Mouse (Mus musculus) MEL (cell line): ENCODE data around the gene Apobec2. TPM values are rescaled to one million over a fixed set of nuclear protein-coding genes. Genes with fewer than 3 reads are reported as not detected.
A peak's percentile ranks its signal among the peaks of the same experiment; 100 is the strongest.

Experiments
- DNase-seq: peaks from one replicate; pipeline ENCODE4 v3.0.0; 2011; ENCODE audit warnings: low read depth, low spot score
- H3K27ac ChIP-seq: 2 replicates; pipeline ENCODE4 v1.5.1; 2012; ENCODE audit warnings: low read depth, mild to moderate bottlenecking, control low read depth, low read length, moderate library complexity; ENCODE audit not compliant: control insufficient read depth
- H3K27me3 ChIP-seq, 2 experiments: fragments of 150-350 bp in 1 of 2; sonication (generic) in 1 of 2; 2 replicates each; pipeline ENCODE4 v1.6.1; 2012; ENCODE audit warnings: low read length in 2 of 2, mild to moderate bottlenecking in 2 of 2, improper control_type of control experiment in 1 of 2, moderate library complexity in 1 of 2; ENCODE audit not compliant: insufficient read depth in 2 of 2, control insufficient read depth in 1 of 2
- H3K36me3 ChIP-seq, 2 experiments: 2 replicates each; pipeline ENCODE4 v1.6.1; 2012 to 2014; ENCODE audit warnings: low read length in 2 of 2, improper control_type of control experiment in 1 of 2, inconsistent platforms in 1 of 2, mild to moderate bottlenecking in 1 of 2; ENCODE audit not compliant: insufficient read depth in 2 of 2, control insufficient read depth in 1 of 2
- H3K4me1 ChIP-seq, 2 experiments: fragments of 150-350 bp in 1 of 2; sonication (generic) in 1 of 2; 2 replicates each; pipeline ENCODE4 v1.6.1; 2012; ENCODE audit warnings: low read length in 2 of 2, improper control_type of control experiment in 1 of 2, mild to moderate bottlenecking in 1 of 2; ENCODE audit not compliant: insufficient read depth in 2 of 2, control insufficient read depth in 1 of 2
- H3K4me3 ChIP-seq, 2 experiments: fragments of 150-350 bp in 1 of 2; sonication (generic) in 1 of 2; 2 replicates each; pipeline ENCODE4 v1.5.1; 2012; ENCODE audit warnings: low read depth in 2 of 2, low read length in 2 of 2, mild to moderate bottlenecking in 2 of 2, moderate library complexity in 2 of 2, control low read depth in 1 of 2, improper control_type of control experiment in 1 of 2; ENCODE audit not compliant: control insufficient read depth in 1 of 2, insufficient read depth in 1 of 2
- H3K79me2 ChIP-seq: 2 replicates; pipeline ENCODE4 v1.6.1; 2012; ENCODE audit warnings: mild to moderate bottlenecking, low read length, moderate library complexity; ENCODE audit not compliant: control insufficient read depth, poor library complexity, insufficient read depth
- H3K9ac ChIP-seq: 2 replicates; pipeline ENCODE4 v1.6.1; 2012; ENCODE audit warnings: low read depth, mild to moderate bottlenecking, control low read depth, low read length, moderate library complexity; ENCODE audit not compliant: control insufficient read depth, poor library complexity, severe bottlenecking
- H3K9me3 ChIP-seq: fragments of 150-350 bp; sonication (generic); replicated peaks from 2 replicates; pipeline ENCODE4 v1.6.1; 2012; ENCODE audit warnings: mild to moderate bottlenecking, low read length, improper control_type of control experiment, moderate library complexity; ENCODE audit not compliant: insufficient read depth
- BHLHE40 ChIP-seq: IDR thresholded peaks from 2 replicates; pipeline ENCODE4 v1.6.1; 2012; ENCODE audit warnings: low read depth, mild to moderate bottlenecking, inconsistent platforms, low read length, improper control_type of control experiment, borderline replicate concordance
- CHD2 ChIP-seq: IDR thresholded peaks from 2 replicates; pipeline ENCODE4 v1.6.1; 2011; ENCODE audit warnings: low read length, improper control_type of control experiment
- CTCF ChIP-seq, 3 experiments: IDR thresholded peaks in 2 of 3; conservative IDR thresholded peaks in 1 of 3; 2 replicates each; pipeline ENCODE4 v1.5.1; 2011 to 2012; ENCODE audit warnings: low read length in 3 of 3, low read depth in 2 of 3, mild to moderate bottlenecking in 2 of 3, improper control_type of control experiment in 1 of 3, inconsistent platforms in 1 of 3, mixed read lengths in 1 of 3, moderate library complexity in 1 of 3; ENCODE audit not compliant: control insufficient read depth in 1 of 3, insufficient read depth in 1 of 3, poor library complexity in 1 of 3, severe bottlenecking in 1 of 3
- HCFC1 ChIP-seq: IDR thresholded peaks from 2 replicates; pipeline ENCODE4 v1.6.1; 2012; ENCODE audit warnings: low read depth, mild to moderate bottlenecking, inconsistent platforms, low read length, improper control_type of control experiment, moderate library complexity
- MAX ChIP-seq: IDR thresholded peaks from 2 replicates; pipeline ENCODE4 v1.6.1; 2011; ENCODE audit warnings: low read length, improper control_type of control experiment
- MAZ ChIP-seq: IDR thresholded peaks from 2 replicates; pipeline ENCODE4 v1.6.1; 2012; ENCODE audit warnings: low read depth, mild to moderate bottlenecking, inconsistent platforms, low read length, improper control_type of control experiment
- MYC ChIP-seq: IDR thresholded peaks from 2 replicates; pipeline ENCODE4 v1.6.1; 2011; ENCODE audit warnings: low read depth, mild to moderate bottlenecking, low read length, improper control_type of control experiment, moderate library complexity
- POLR2AphosphoS2 ChIP-seq: IDR thresholded peaks from 2 replicates; pipeline ENCODE4 v1.6.1; 2011; ENCODE audit warnings: low read length, improper control_type of control experiment
- RAD21 ChIP-seq: IDR thresholded peaks from 2 replicates; pipeline ENCODE4 v1.6.1; 2011; ENCODE audit warnings: mild to moderate bottlenecking, low read depth, low read length, improper control_type of control experiment
- RCOR1 ChIP-seq: IDR thresholded peaks from 2 replicates; pipeline ENCODE4 v1.6.1; 2012; ENCODE audit warnings: low read depth, mild to moderate bottlenecking, inconsistent platforms, low read length, improper control_type of control experiment
- SIN3A ChIP-seq: IDR thresholded peaks from 2 replicates; pipeline ENCODE4 v1.6.1; 2012; ENCODE audit warnings: low read length, improper control_type of control experiment, inconsistent platforms
- SMC3 ChIP-seq: IDR thresholded peaks from 2 replicates; pipeline ENCODE4 v1.6.1; 2011; ENCODE audit warnings: low read depth, low read length, improper control_type of control experiment
- USF1 ChIP-seq: IDR thresholded peaks from 2 replicates; pipeline ENCODE4 v1.6.1; 2014; ENCODE audit warnings: low read depth, mild to moderate bottlenecking, inconsistent platforms, low read length, improper control_type of control experiment, moderate library complexity
- USF2 ChIP-seq, 2 experiments: IDR thresholded peaks; 2 replicates each; pipeline ENCODE4 v1.6.1; 2011 to 2012; ENCODE audit warnings: improper control_type of control experiment in 2 of 2, low read length in 2 of 2, borderline replicate concordance in 1 of 2, inconsistent platforms in 1 of 2, low read depth in 1 of 2, mild to moderate bottlenecking in 1 of 2; ENCODE audit not compliant: insufficient read depth in 1 of 2
- ZC3H11A ChIP-seq: IDR thresholded peaks from 2 replicates; pipeline ENCODE4 v1.6.1; 2012; ENCODE audit warnings: low read depth, mild to moderate bottlenecking, inconsistent platforms, low read length, improper control_type of control experiment
- ZMIZ1 ChIP-seq: IDR thresholded peaks from 2 replicates; pipeline ENCODE4 v1.6.1; 2012; ENCODE audit warnings: low read depth, mild to moderate bottlenecking, inconsistent platforms, low read length, improper control_type of control experiment, moderate library complexity
- ZNF384 ChIP-seq: IDR thresholded peaks from 2 replicates; pipeline ENCODE4 v1.6.1; 2012; ENCODE audit warnings: low read depth, mild to moderate bottlenecking, inconsistent platforms, low read length, improper control_type of control experiment
- polyA plus RNA-seq, 2 experiments: library from polyadenylated mRNA; stranded (reverse) in 1 of 2; unstranded in 1 of 2; fragments of >175 nt in 1 of 2; fragments of >200 nt in 1 of 2; gene quantifications; 2 replicates each; pipeline versions ENCODE4 v1.2.1 to v1.2.4; 2012; ENCODE audit warnings: low replicate concordance in 2 of 2, low read depth in 1 of 2; ENCODE audit not compliant: insufficient read length in 2 of 2, insufficient read depth in 1 of 2, missing spikeins in 1 of 2
- total RNA-seq: library from RNA; depleted of rRNA; stranded (reverse); fragments of 300-350 nt; gene quantifications from 2 replicates; pipeline ENCODE4 v1.2.3, GENCODE M21; 2012

The Apobec2 gene
- total and polyA plus RNA-seq, 3 experiments = 0.19 to 0.42 TPM; not detected in 1

- peak; percentile 68 for DNase-seq
- H3K27me3 ChIP-seq = no peaks in the 10 kb centered on the region
- no peak overlapping the region for H3K9ac ChIP-seq
- no peak overlapping the region for H3K4me3 ChIP-seq
- H3K36me3 ChIP-seq = no peaks in the 10 kb centered on the region
- H3K4me1 ChIP-seq = no peaks in the 10 kb centered on the region
- H3K9me3 ChIP-seq = no peaks in the 10 kb centered on the region
- TF ChIP-seq ZC3H11A = peak; percentile 48
- TF ChIP-seq RAD21 = peak; percentile 71
- no peak for TF ChIP-seq POLR2AphosphoS2
- no peak for TF ChIP-seq RCOR1
- peak; percentile 68 for TF ChIP-seq SMC3
- TF ChIP-seq CTCF (IDR thresholded peaks at IDR 0.05 in 2 of 3, conservative IDR thresholded peaks at IDR 0.05 in 1 of 3; ENCODE audit: control insufficient read depth in 1 of 3, insufficient read depth in 1 of 3, low read depth in 2 of 3, low read length in 3 of 3, poor library complexity in 1 of 3, severe bottlenecking in 1 of 3) = peak; percentile 78 to 95 (median 82)
- no peak for TF ChIP-seq CHD2
- no peaks in the 10 kb centered on the region for H3K79me2 ChIP-seq
- H3K27ac ChIP-seq = no peak overlapping the region
These were observed 34.9 kb upstream of the Apobec2 start for GRCm38 (mm10) chr17:48467395-48468231.

GRCm38 (mm10) chr17:48466769-48467394 lies 34.2 kb upstream of the Apobec2 start:
- no peaks in the 10 kb centered on the region for H3K79me2 ChIP-seq
- H3K4me1 ChIP-seq = no peaks in the 10 kb centered on the region
- H3K4me3 ChIP-seq = no peak overlapping the region
- no peaks in the 10 kb centered on the region for H3K27me3 ChIP-seq
- no peak for TF ChIP-seq CHD2
- TF ChIP-seq MAZ = no peak
- TF ChIP-seq ZNF384 = no peak
- TF ChIP-seq SIN3A = no peak
- no peak for TF ChIP-seq USF1
- no peak for TF ChIP-seq MAX
- no peak for TF ChIP-seq ZMIZ1
- TF ChIP-seq BHLHE40 = no peak
- TF ChIP-seq MYC = no peak
- no peak for TF ChIP-seq HCFC1
- no peak for TF ChIP-seq ZC3H11A
- TF ChIP-seq USF2 (IDR thresholded peaks at IDR 0.05; ENCODE audit: borderline replicate concordance in 1 of 2, insufficient read depth in 1 of 2, low read depth in 1 of 2, low read length in 2 of 2) = no peak
- TF ChIP-seq, all 39 proteins: peak for 0
- no peak overlapping the region for H3K27ac ChIP-seq
- DNase-seq = no peak
- no peaks in the 10 kb centered on the region for H3K36me3 ChIP-seq
- no peak overlapping the region for H3K9ac ChIP-seq
- H3K9me3 ChIP-seq = no peaks in the 10 kb centered on the region
